Mouse (Mus musculus) layer of hippocampus, adult 11-12 months (tissue): ENCODE results near the gene Ntrk2.

ENCODE experiments used
- DNase-seq: peaks from one replicate; pipeline ENCODE4 v3.0.0; 2022; ENCODE audit warnings: low spot score

The Ntrk2 gene

GRCm38 (mm10) chr13:59117233-59117632, 310.9 kb downstream of the Ntrk2 start:
- no peak for DNase-seq

DNA sequence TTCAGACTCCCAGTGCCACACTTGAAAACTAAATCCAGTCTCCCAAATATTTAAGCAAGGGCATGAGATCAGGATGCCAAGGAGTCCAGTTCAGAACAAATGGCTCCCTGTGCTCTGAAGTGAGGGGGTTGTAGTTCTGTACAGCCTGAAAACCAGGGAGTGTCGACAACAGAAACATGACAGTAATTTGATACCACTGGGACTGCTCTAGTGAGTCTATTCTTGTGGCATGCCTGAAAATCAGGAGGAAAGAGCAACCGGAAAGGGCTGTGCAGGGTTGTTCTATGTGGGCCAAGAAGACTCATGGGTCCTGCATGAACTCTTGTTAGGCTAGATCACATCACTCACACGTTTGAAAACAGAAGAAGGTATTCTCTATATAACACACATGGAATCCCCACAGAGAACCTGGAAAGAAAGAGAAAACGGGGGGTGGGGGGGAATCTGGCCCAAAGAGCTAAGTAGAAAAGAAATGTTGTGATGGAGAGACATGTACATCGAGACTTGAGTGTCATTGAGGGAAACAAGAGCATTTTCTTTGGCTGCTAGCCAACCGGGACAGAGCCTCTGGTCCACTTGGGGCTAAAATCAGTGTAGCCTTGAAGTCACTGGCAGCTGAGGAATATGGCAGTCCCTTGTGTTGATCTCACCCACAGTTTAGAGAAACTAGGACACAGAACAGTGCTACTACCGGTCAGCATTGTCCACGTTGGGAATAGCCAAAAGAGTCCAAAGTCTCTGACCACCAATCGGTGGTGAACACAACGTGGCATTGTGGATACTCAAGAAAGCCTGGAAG, 313.4 kb downstream of the Ntrk2 start:
- no peak for DNase-seq

DNA sequence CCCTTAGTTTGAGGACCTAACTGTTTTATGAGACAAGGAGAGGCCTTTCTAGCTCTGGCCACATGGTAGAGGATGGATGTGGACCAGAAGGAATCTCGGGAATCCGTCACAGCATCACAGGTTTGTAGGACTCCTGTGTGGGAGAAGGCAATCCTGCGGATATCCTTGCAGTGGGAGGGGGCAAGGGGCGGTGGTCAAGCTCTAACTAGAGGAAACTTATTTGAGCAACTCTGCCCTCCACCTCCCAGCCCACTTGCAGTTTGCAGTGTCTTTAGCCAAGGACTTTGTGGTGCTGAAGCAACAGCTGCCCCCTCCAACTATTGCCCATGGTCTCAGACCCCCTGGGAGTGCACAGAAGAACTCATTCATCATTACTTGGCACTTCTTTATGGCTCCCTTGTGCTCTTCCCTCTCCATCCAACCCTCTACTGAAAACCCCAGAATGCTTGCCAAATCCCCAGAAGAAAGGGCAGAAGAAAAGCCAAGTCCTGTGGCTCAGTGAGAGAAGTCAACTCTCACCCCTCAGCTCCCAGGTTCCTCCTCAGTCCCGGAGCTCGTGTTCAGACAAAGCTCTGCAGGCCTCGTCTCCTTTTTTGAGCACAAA, 336.9 kb downstream of the Ntrk2 start:
- peak; percentile 39 for DNase-seq

- peak; percentile 62 for DNase-seq
Measured at GRCm38 (mm10) chr13:59144321-59144856, 338.0 kb downstream of the Ntrk2 start.

DNA sequence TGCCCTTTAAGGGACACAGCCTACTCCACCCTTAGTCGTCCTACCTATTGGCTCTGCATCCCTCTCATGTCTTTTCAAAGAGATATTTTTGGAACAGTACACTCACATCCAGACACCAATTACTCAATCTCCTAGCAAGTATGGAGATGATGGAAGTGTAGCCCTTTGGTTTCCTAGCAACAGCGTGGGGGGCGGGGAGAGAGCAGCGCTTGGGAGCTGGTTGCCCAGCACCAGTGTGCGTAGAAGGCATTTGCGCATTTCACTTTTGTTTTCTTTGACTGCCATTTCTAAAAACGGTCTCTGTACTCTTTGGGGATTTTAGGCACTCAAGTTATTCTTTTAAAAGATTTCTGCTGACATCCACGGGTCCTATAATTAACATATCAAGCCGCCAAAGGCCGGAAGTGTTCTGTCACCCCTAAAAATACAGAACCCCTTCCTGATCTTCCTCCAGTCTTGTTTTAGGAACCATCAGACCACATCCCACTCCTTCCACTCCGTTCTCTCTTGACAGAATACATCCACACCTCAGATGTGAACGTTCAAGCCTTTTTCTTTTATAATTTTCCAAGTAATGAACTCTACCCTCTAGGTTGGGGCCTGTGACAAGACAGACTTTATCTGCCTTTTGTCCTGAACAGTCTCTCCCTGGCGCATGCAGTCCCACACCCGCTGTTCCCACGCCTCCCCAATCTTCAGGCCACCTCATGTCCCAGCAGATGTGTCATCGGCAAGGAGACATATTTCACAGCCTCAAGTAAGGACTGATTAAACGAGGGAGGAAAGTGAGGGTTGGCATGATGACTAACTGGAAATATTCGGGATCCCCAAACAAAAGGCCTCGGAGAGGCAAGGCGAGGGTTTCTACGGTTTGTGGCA, 339.5 kb downstream of the Ntrk2 start:
- peak; percentile 94 for DNase-seq

DNA sequence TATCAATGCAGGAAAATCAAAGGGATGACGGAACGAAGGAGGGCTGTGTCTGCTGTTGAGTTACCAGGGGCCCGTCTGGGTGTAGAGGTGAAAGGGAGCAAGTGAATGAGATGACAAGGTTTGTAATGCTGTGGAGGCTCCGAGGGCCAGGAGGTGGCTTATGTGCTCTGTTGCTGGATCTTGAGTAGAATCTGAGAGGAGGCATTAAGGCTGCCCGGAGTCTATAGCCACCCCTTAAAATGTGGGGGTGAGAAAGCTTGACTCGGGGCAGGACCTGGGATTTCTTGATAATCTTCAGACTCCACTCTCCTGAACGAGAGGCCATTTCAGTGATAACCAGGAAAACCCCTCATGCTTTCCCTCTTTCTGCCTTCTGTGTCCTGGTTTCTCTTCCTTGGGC, 340.2 kb downstream of the Ntrk2 start:
- DNase-seq, result no peak

DNA sequence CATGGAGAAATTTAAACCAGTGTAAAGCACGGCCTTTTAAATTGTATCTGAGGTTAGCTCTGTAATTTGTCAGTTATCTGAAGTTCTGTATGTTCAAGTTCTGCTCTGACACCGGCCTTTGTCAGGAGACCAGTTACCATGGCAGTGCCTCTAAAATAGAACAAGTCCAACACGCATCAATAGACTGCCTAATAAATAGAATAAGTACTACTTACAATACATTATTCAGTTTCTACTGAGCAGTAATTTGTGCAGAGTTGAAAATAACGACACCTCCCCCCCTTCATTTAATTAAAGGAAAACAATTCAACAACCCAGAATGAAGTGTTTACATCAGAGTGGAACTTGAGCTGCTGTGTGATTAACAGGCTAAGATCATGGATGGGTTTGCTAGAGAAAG, 341.6 kb downstream of the Ntrk2 start:
- no peak for DNase-seq

GRCm38 (mm10) chr13:59148793-59149192, 342.4 kb downstream of the Ntrk2 start:
- DNase-seq, result no peak

DNA sequence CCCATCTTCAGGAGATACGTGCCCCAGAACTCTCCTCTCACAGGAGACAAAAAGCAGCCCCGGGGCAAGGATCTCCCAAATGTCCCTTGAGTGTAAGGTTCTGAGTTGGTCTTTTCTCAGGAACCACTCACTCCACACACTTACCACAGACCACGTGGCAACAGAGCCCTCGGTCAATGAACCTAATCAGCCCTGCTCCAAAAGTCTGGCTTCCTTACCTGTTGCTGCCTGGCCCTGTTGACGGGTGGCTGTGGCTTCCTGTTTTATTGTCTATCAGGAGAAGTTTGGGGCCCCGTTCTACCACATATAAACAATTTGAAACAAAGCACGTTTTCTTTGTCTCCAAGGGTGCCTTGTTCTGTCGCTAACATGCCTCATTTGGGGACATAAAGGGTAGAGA, 357.6 kb downstream of the Ntrk2 start:
- no peak for DNase-seq

GRCm38 (mm10) chr13:59173840-59174239, 367.5 kb downstream of the Ntrk2 start:
- no peak for DNase-seq

GRCm38 (mm10) chr13:59176021-59176420, 369.7 kb downstream of the Ntrk2 start:
- DNase-seq, result no peak

- no peak for DNase-seq
Measured at GRCm38 (mm10) chr13:59176485-59176884, 370.1 kb downstream of the Ntrk2 start.

DNA sequence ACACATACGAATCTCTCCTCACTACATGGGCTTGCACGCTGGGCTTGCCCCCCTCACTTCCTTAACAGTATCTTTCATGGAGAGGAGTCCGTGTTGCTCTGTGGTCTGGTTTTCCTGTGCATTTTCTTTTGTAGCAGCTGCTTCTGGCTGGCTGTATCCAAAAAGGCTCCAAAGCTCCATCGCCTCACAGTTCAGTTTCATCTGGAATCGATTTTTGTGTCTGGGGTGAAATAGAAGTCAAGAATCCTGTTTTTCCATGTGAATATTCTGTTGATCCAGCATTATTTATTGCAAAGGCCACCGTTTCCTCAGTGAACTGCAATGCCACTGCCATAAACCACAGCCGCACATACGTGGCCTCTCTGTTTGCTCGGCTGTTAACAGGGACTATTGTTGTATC, 370.6 kb downstream of the Ntrk2 start:
- no peak for DNase-seq

DNA sequence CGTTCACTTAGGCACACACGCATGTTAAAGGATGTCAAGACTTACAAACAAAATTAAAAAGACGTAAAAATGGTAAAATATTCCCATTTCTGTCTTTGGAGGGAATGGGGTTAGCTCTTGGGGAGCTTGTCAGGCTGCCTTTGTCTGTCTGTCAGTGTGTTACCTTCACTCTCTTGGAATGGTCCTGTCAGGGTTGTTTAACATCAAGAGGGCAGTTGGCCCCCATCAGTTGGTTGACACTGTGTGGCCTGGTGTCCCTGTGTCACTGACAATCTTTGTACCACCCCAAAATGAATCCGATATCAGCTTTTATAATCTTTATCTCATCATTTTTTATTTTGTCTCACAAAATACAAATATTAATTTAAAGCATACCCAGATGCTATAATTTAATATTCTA, 373.6 kb downstream of the Ntrk2 start:
- DNase-seq, result no peak

- peak; percentile 35 for DNase-seq
Measured at GRCm38 (mm10) chr13:59180781-59181180, 374.4 kb downstream of the Ntrk2 start.

DNA sequence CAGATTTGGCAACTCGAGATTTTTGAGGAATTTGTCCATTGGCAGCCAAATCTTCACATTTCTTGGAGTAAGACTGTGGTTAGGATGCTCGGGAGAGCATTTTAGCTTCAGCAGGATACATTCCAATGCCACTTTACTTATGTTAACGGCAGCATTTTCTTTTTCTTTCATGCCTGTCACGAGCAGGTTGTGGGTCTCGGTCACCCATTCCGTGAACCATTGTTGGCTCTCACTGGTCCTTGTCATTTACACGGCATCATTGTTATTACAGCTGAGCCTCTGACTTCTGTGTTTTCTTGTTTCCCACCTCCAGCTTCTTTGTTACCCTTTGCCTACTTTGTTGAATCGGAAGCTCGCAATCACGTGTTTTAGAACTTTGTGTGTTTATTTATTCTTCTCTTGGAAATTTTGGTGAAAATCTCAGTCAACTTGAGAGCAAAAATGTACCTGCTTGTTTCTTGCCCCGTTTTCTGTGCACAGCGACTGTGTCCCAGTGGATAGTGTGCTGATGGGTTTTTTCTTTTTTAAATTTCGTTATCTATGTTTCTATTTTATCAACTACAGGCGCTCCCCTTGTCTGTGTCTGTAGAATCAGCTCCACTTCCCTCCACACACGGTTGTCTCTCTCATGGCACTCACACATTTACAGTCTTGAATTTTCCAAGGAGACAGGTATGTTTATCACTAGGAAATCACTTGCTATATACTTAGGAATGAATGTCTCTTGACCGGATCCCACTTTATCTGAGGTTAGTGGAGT, 375.0 kb downstream of the Ntrk2 start:
- DNase-seq, result no peak

GRCm38 (mm10) chr13:59182630-59183029, 376.3 kb downstream of the Ntrk2 start:
- peak; percentile 44 for DNase-seq
